Mouse (Mus musculus): ENCODE measurements at regions not wholly inside any gene's neighbourhood (a gene's known extent, or its start where the extent isn't known, plus 50 kb on each side); places are given as distances from the start of the nearest gene placed in this dataset.

DNA sequence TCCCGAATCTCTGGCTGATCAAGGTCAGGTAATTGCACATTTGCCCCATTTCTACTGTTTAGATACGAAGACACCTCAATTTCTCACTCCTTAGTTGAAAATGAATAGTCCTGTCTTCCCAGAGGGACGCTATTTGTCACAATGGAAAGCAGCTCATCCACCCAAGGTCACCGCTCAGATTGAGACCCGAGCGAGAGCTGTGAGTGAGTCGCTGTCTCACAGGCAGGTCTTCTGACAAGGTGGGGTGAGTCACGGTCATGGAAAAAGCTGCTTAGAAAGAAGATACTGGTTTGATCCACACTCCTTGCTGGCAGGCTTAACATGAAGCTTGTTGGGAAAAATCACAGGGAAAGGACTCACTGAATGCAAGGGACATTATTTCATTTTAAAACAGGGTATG, 171.9 kb upstream of the Tgfbr2 start:
- Histone ChIP-seq H3K9me3 (no peaks in the 10 kb centered on the region), H3K4me1 (no peaks in the 10 kb centered on the region), H3K27ac (no peak overlapping the region), H3K4me3 (no peak overlapping the region), H3K36me3 (replicated peaks) (no peaks in the 10 kb centered on the region), H3K27me3 (ENCODE audit: poor library complexity, severe bottlenecking) (no peaks in the 10 kb centered on the region)
- WGBS: 93% methylated on average over 8 of the region's 8 CpGs
- no peak for DNase-seq (ENCODE audit: extremely low spot score, low spot score)

DNA sequence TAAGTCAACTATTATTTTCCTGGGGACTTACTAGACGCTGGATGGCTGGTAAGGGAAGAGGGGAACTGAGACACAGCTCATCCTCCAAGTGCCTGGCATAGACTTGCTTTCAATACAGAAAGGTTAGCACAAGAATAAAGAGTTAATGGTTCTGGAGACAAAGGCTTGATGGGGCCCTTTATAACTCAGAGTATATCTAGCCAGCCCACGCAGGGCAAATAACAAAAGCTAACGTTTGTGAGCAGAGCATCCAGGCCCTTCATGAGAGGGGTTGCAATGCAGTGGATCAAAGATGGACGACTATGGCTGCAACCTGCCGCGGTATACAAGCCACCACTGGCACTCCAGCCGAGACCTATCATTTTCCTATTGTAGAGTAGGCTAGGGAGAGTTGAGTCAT, 171.3 kb upstream of the Tgfbr2 start:
- Histone ChIP-seq H3K27ac (no peak overlapping the region), H3K4me3 (no peak overlapping the region), H3K9me3 (no peaks in the 10 kb centered on the region), H3K4me1 (no peaks in the 10 kb centered on the region), H3K36me3 (replicated peaks) (no peaks in the 10 kb centered on the region), H3K27me3 (ENCODE audit: poor library complexity, severe bottlenecking) (no peaks in the 10 kb centered on the region)
- DNase-seq (ENCODE audit: extremely low spot score, low spot score): no peak
- WGBS: 90% methylated on average over 7 of the region's 7 CpGs

DNA sequence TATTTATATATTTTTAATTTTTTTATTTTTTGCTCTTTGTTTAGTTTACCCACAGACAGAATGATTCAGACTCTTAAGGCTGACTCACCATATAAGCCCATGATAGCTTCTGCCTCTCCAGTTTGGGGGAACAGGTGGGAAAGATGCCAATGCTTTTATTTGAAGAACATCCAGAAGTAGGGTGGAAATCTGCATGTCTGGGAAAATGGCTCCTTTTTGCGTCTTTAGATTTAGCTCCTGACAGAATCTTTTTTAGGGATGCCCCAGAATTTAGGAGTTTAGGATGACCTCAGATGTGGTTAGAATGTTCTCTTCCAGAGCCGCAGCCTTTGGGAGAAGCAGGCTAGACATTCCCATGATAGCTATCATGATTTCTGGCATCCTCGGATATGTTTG, 167.9 kb upstream of the Tgfbr2 start:
- no peaks in the 10 kb centered on the region for H3K4me1 ChIP-seq
- no peaks in the 10 kb centered on the region for H3K27me3 ChIP-seq (ENCODE audit: poor library complexity, severe bottlenecking)
- peaks cover 5% of the 10 kb centered on the region; the same call in 1 of the 2 replicates for H3K9me3 ChIP-seq
- no peak overlapping the region for H3K27ac ChIP-seq
- DNase-seq (ENCODE audit: extremely low spot score, low spot score): no peak
- WGBS: 97% methylated on average over 3 of the region's 3 CpGs
- H3K36me3 ChIP-seq (replicated peaks): no peaks in the 10 kb centered on the region
- no peak overlapping the region for H3K4me3 ChIP-seq

DNA sequence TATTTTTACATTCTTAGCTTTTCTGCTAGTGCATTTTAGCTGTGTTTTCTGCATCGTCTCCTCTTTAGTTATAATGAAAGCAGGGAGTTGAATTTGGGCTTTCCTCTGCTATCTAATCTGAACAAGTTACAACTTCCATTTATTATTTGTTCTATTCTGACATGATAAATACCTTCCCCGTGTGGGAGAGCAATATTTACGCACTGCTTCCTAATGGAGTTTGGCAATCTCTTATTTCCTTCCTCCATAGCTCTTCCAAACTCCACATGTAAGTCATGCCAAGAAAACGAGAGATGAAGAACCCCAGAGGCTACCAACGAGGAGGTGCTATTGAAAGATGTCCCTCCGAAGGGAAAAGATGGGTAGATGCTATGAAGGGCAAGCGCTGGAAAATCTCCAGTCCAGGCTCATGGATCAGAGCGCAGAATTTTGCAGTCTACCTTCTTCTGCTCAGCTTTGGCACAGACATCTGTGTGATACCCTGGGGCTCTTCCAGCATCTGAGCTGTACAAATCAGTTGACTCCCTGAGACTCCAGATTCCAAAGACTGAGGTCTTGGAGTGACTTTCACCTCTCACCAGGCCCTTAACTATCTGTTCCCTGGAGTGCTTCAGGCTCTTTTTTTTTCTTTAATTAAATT, 167.4 kb upstream of the Tgfbr2 start:
- Histone ChIP-seq H3K9me3 (peaks cover 5% of the 10 kb centered on the region; the same call in 1 of the 2 replicates), H3K4me1 (no peaks in the 10 kb centered on the region), H3K36me3 (replicated peaks) (no peaks in the 10 kb centered on the region), H3K27me3 (ENCODE audit: poor library complexity, severe bottlenecking) (no peaks in the 10 kb centered on the region), H3K27ac (no peak overlapping the region), H3K4me3 (no peak overlapping the region)
- DNase-seq (ENCODE audit: extremely low spot score, low spot score): no peak
- 87% methylated on average over 8 of the region's 8 CpGs for WGBS

DNA sequence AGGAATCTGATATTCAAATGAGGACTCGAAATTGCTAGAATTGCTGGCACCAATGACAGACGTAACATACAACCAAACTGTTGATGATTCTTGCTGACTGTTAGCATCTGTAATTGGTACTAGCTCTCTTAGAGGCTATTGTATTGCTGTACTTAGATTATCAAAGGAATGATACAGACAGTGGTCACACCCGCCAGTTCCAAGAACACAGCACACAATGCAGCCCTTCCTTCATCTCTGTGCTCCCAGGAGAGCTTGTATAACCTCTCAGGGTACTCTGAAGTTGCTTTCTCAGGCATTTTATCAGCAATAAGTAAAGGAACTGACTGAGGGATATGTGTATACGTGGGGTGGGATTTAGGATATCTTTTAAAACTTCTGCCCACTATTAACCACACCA, 166.8 kb upstream of the Tgfbr2 start:
- Histone ChIP-seq H3K9me3 (peaks cover 5% of the 10 kb centered on the region; the same call in 1 of the 2 replicates), H3K4me3 (no peak overlapping the region), H3K27ac (no peak overlapping the region), H3K4me1 (no peaks in the 10 kb centered on the region), H3K27me3 (ENCODE audit: poor library complexity, severe bottlenecking) (no peaks in the 10 kb centered on the region), H3K36me3 (replicated peaks) (no peaks in the 10 kb centered on the region)
- 76% methylated on average over 4 of the region's 4 CpGs for WGBS
- no peak for DNase-seq (ENCODE audit: extremely low spot score, low spot score)

DNA sequence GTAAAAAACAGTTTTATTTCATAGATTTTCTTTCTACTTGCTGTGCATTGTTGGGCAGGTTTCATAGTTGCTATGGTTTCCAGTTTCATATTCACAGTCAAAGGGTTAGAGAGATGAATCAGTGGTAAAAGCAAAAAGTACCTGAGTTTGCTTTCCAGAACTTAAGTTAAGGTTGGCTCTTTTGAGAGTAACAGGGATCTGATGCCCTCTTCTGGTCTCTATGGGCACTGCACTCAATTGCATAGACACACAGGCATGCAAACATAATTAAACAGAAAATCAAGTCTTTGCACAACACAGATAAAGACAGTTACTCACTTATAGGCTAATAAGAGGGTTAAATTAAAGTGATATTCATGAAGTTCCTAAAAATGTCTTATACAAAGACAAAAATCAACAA, 165.8 kb upstream of the Tgfbr2 start:
- no peaks in the 10 kb centered on the region for H3K36me3 ChIP-seq (replicated peaks)
- no peaks in the 10 kb centered on the region for H3K4me1 ChIP-seq
- H3K27ac ChIP-seq: no peak overlapping the region
- no peak for DNase-seq (ENCODE audit: extremely low spot score, low spot score)
- H3K27me3 ChIP-seq (ENCODE audit: poor library complexity, severe bottlenecking): no peaks in the 10 kb centered on the region
- peaks cover 5% of the 10 kb centered on the region; the same call in 1 of the 2 replicates for H3K9me3 ChIP-seq
- H3K4me3 ChIP-seq: no peak overlapping the region

DNA sequence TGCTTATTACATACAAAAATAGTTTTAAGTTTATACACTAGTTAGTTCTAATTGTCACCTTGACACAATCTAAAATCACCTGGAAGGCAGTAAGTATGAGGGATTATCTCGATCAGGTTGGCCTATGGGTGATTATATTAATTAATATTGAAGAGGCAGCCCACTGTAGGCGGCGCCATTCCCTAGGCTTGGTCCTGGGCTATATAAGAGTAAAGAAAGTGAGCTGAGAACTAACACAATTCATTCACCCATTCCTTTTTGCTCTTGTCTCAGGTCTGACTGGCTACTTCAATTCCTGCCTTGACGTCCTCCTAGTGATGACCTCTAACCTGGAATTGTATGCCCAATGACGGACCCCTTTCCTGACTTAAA, 163.6 kb upstream of the Tgfbr2 start:
- no peak for DNase-seq (ENCODE audit: extremely low spot score, low spot score)
- 94% methylated on average over 5 of the region's 5 CpGs for WGBS
- Histone ChIP-seq H3K4me1 (no peaks in the 10 kb centered on the region), H3K27me3 (ENCODE audit: poor library complexity, severe bottlenecking) (no peaks in the 10 kb centered on the region), H3K4me3 (no peak overlapping the region), H3K9me3 (peaks cover 5% of the 10 kb centered on the region; the same call in 1 of the 2 replicates), H3K36me3 (replicated peaks) (no peaks in the 10 kb centered on the region), H3K27ac (no peak overlapping the region)

- no peak overlapping the region for H3K27ac ChIP-seq
- H3K36me3 ChIP-seq (replicated peaks): no peaks in the 10 kb centered on the region
- no peak for DNase-seq (ENCODE audit: extremely low spot score, low spot score)
- no peaks in the 10 kb centered on the region for H3K4me1 ChIP-seq
- no peaks in the 10 kb centered on the region for H3K27me3 ChIP-seq (ENCODE audit: poor library complexity, severe bottlenecking)
- no peak overlapping the region for H3K4me3 ChIP-seq
- WGBS: 88% methylated on average over 5 of the region's 5 CpGs
- H3K9me3 ChIP-seq: peaks cover 5% of the 10 kb centered on the region; the same call in 1 of the 2 replicates
Measured at GRCm38 (mm10) chr9:116338093-116338728, 163.1 kb upstream of the Tgfbr2 start.

- Histone ChIP-seq H3K9me3 (peaks cover 5% of the 10 kb centered on the region; the same call in 1 of the 2 replicates), H3K4me1 (no peaks in the 10 kb centered on the region), H3K4me3 (no peak overlapping the region), H3K27ac (no peak overlapping the region), H3K36me3 (replicated peaks) (no peaks in the 10 kb centered on the region), H3K27me3 (ENCODE audit: poor library complexity, severe bottlenecking) (no peaks in the 10 kb centered on the region)
- no peak for DNase-seq (ENCODE audit: extremely low spot score, low spot score)
- WGBS: 93% methylated on average over 8 of the region's 8 CpGs
Measured at GRCm38 (mm10) chr9:116337446-116338010, 162.4 kb upstream of the Tgfbr2 start.

GRCm38 (mm10) chr9:116335561-116336478, 160.7 kb upstream of the Tgfbr2 start:
- H3K27me3 ChIP-seq (ENCODE audit: poor library complexity, severe bottlenecking): no peaks in the 10 kb centered on the region
- H3K9me3 ChIP-seq: peaks cover 5% of the 10 kb centered on the region; the same call in 1 of the 2 replicates
- H3K36me3 ChIP-seq (replicated peaks): no peaks in the 10 kb centered on the region
- no peak overlapping the region for H3K4me3 ChIP-seq
- WGBS: 93% methylated on average over 11 of the region's 11 CpGs
- no peak overlapping the region for H3K27ac ChIP-seq
- no peak for DNase-seq (ENCODE audit: extremely low spot score, low spot score)
- H3K4me1 ChIP-seq: no peaks in the 10 kb centered on the region

DNA sequence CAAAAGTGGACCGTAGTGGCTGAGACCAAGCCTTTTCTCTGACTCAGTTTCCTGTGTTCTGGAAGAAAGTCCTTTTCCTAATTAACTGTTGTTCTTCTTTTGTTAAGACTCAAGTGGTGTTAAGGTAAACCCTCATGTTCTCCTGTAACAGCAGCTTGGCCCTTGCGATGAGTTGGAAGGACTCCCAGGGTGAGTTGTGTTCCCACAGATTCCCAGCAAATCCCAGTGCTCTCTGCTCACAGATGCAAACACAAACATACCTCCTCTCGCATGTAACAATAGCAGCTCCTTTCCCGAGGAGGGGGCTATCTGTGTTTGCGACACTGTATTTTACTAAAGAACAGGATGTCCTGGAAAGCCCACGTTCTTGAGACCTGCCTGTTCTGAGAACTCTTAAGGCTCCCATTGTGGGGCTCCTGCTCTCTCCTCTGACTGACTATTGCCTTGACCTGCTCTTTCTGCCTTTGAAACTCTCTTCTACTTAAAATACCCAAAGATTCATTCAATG, 158.8 kb upstream of the Tgfbr2 start:
- no peak for DNase-seq (ENCODE audit: extremely low spot score, low spot score)
- no peaks in the 10 kb centered on the region for H3K4me1 ChIP-seq
- H3K9me3 ChIP-seq: peaks cover 4% of the 10 kb centered on the region; the same call in 1 of the 2 replicates
- H3K27ac ChIP-seq: no peak overlapping the region
- H3K27me3 ChIP-seq (ENCODE audit: poor library complexity, severe bottlenecking): no peaks in the 10 kb centered on the region
- no peaks in the 10 kb centered on the region for H3K36me3 ChIP-seq (replicated peaks)
- 86% methylated on average over 6 of the region's 6 CpGs for WGBS
- no peak overlapping the region for H3K4me3 ChIP-seq

DNA sequence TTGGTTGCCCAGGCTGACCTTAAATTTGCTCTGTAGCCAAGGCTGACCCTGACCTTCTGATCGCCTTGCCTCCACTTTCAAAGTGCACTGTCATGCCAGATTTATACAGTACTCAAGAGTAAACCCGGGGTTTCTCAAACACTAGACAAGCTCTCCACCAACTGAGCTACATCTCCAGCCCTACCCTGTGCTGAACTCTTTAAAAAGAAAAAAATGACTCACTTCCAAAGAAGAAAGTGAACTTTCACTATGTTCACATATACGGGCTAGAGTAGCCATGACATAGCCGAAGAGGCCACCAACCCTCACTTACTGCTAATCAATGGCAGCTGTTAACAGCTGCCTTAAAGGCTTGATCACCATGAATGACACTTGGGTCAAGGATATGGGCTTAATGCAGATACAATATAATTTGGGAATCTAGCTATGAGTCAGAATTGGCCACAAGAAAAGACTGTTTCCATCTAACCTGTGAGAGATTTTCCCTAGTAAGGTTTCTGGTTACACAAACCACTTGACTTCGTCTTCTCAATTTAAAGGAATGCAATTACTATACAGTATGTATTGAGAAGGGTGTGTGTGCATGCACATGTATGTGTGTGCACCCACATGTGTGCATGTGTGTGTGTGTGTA, 157.4 kb upstream of the Tgfbr2 start:
- H3K4me3 ChIP-seq: no peak overlapping the region
- no peaks in the 10 kb centered on the region for H3K27me3 ChIP-seq (ENCODE audit: poor library complexity, severe bottlenecking)
- no peak for DNase-seq (ENCODE audit: extremely low spot score, low spot score)
- H3K4me1 ChIP-seq: 0 out of 2 replicates have a peak, but pooled peaks cover 2% of the 10 kb centered on the region
- no peaks in the 10 kb centered on the region for H3K9me3 ChIP-seq
- no peak overlapping the region for H3K27ac ChIP-seq
- 92% methylated on average over 5 of the region's 5 CpGs for WGBS
- H3K36me3 ChIP-seq (replicated peaks): no peaks in the 10 kb centered on the region

Data from forebrain, embryonic 10.5 days (tissue).